Mouse (Mus musculus): ENCODE data around the gene Taf1b. TPM values are rescaled to one million over a fixed set of nuclear protein-coding genes. Genes with fewer than 3 reads are reported as not detected.

The Taf1b gene
- total and polyA plus RNA-seq, 2 experiments from 2014 or later = 33.6 to 35.3 TPM

GRCm38 (mm10) chr12:24599366-24599895 is 101.3 kb downstream of the Taf1b start:
- ATAC-seq = no peak
- DNase-seq = no peak
- 61% methylated on average over 8 of the region's 8 CpGs for WGBS
- Histone ChIP-seq H3K4me2 (ENCODE audit: low read depth) (no peak overlapping the region), H3K27me3 (ENCODE audit: insufficient read depth, low read length) (no peaks in the 10 kb centered on the region), H3K36me3 (ENCODE audit: insufficient read depth) (no peaks in the 10 kb centered on the region), H3K9ac (no peak overlapping the region), H3K27ac (ENCODE audit: low read depth, low read length) (no peak overlapping the region), H3K9me3 (ENCODE audit: low read length) (no peaks in the 10 kb centered on the region), H3K4me3 (ENCODE audit: low read depth, low read length) (no peak overlapping the region), H3K4me1 (ENCODE audit: insufficient read depth) (no peaks in the 10 kb centered on the region)
- TF ChIP-seq CTCF (IDR thresholded peaks at IDR 0.05; ENCODE audit: low read depth) = no peak

GRCm38 (mm10) chr12:24600074-24600473 is 101.9 kb downstream of the Taf1b start:
- Histone ChIP-seq H3K27ac (ENCODE audit: low read depth, low read length) (no peak overlapping the region), H3K9ac (no peak overlapping the region), H3K4me3 (ENCODE audit: low read depth, low read length) (no peak overlapping the region), H3K4me1 (ENCODE audit: insufficient read depth) (no peaks in the 10 kb centered on the region), H3K27me3 (ENCODE audit: insufficient read depth, low read length) (no peaks in the 10 kb centered on the region), H3K4me2 (ENCODE audit: low read depth) (no peak overlapping the region), H3K9me3 (ENCODE audit: low read length) (no peaks in the 10 kb centered on the region), H3K36me3 (ENCODE audit: insufficient read depth) (no peaks in the 10 kb centered on the region)
- no peak for TF ChIP-seq CTCF (IDR thresholded peaks at IDR 0.05; ENCODE audit: low read depth)
- ATAC-seq (no peak), DNase-seq (no peak)
- 84% methylated on average over 7 of the region's 7 CpGs for WGBS

GRCm38 (mm10) chr12:24600806-24601205 is 102.6 kb downstream of the Taf1b start:
- H3K27me3 ChIP-seq (ENCODE audit: insufficient read depth, low read length) = no peaks in the 10 kb centered on the region
- ATAC-seq = peak; percentile 95
- H3K4me3 ChIP-seq (ENCODE audit: low read depth, low read length) = no peak overlapping the region
- WGBS = 3% methylated on average over 9 of the region's 9 CpGs
- DNase-seq = peak; percentile 85
- peak; percentile 84 for TF ChIP-seq CTCF (IDR thresholded peaks at IDR 0.05; ENCODE audit: low read depth)
- no peaks in the 10 kb centered on the region for H3K36me3 ChIP-seq (ENCODE audit: insufficient read depth)
- no peak overlapping the region for H3K27ac ChIP-seq (ENCODE audit: low read depth, low read length)
- H3K9me3 ChIP-seq (ENCODE audit: low read length) = no peaks in the 10 kb centered on the region
- no peak overlapping the region for H3K4me2 ChIP-seq (ENCODE audit: low read depth)
- H3K9ac ChIP-seq = no peak overlapping the region
- no peaks in the 10 kb centered on the region for H3K4me1 ChIP-seq (ENCODE audit: insufficient read depth)

- 33% methylated on average over 2 of the region's 2 CpGs for WGBS
- peak; percentile 73 for TF ChIP-seq CTCF (IDR thresholded peaks at IDR 0.05; ENCODE audit: low read depth)
- ATAC-seq = peak; percentile 30; the same call in 1 of the 2 replicates
- no peak overlapping the region for H3K9ac ChIP-seq
- H3K4me3 ChIP-seq (ENCODE audit: low read depth, low read length) = no peak overlapping the region
- DNase-seq = peak; percentile 62
- no peak overlapping the region for H3K27ac ChIP-seq (ENCODE audit: low read depth, low read length)
- H3K36me3 ChIP-seq (ENCODE audit: insufficient read depth) = no peaks in the 10 kb centered on the region
- no peak overlapping the region for H3K4me2 ChIP-seq (ENCODE audit: low read depth)
- no peaks in the 10 kb centered on the region for H3K27me3 ChIP-seq (ENCODE audit: insufficient read depth, low read length)
- no peaks in the 10 kb centered on the region for H3K9me3 ChIP-seq (ENCODE audit: low read length)
- no peaks in the 10 kb centered on the region for H3K4me1 ChIP-seq (ENCODE audit: insufficient read depth)
These were observed 105.1 kb downstream of the Taf1b start for GRCm38 (mm10) chr12:24603266-24603665.

- Histone ChIP-seq H3K27me3 (ENCODE audit: insufficient read depth, low read length) (no peaks in the 10 kb centered on the region), H3K4me2 (ENCODE audit: low read depth) (no peak overlapping the region), H3K27ac (ENCODE audit: low read depth, low read length) (no peak overlapping the region), H3K36me3 (ENCODE audit: insufficient read depth) (no peaks in the 10 kb centered on the region), H3K9ac (no peak overlapping the region), H3K9me3 (ENCODE audit: low read length) (no peaks in the 10 kb centered on the region), H3K4me3 (ENCODE audit: low read depth, low read length) (no peak overlapping the region), H3K4me1 (ENCODE audit: insufficient read depth) (no peaks in the 10 kb centered on the region)
- 23% methylated on average over 10 of the region's 10 CpGs for WGBS
- DNase-seq = no peak
- no peak for ATAC-seq
- no peak for TF ChIP-seq CTCF (IDR thresholded peaks at IDR 0.05; ENCODE audit: low read depth)
These were observed 108.0 kb downstream of the Taf1b start for GRCm38 (mm10) chr12:24606166-24606565.

Other genes with a start within 250 kb of the Taf1b start
- 2.7 and 2.9 TPM in 2 replicates for gene Grhl1, start 73.9 kb downstream of the Taf1b start, total RNA-seq (2014; rRNA removed)
- gene Grhl1, start 73.9 kb downstream of the Taf1b start, polyA plus RNA-seq (2015; fragmentation: Nextera tagmentation; extraction: Ambion mirVana) = 1.3 and 2.3 TPM in 2 replicates
- 27.3 and 30.7 TPM in 2 replicates for gene Klf11, start 152.9 kb downstream of the Taf1b start, total RNA-seq (2014; rRNA removed)
- 20.4 and 22.9 TPM in 2 replicates for gene Klf11, start 152.9 kb downstream of the Taf1b start, polyA plus RNA-seq (2015; fragmentation: Nextera tagmentation; extraction: Ambion mirVana)
- 4.2 and 5.8 TPM in 2 replicates for gene Cys1, start 183.5 kb downstream of the Taf1b start, total RNA-seq (2014; rRNA removed)
- 2.1 and 2.3 TPM in 2 replicates for gene Cys1, start 183.5 kb downstream of the Taf1b start, polyA plus RNA-seq (2015; fragmentation: Nextera tagmentation; extraction: Ambion mirVana)
- 18.2 and 19.2 TPM in 2 replicates for gene Rrm2, start 209.9 kb downstream of the Taf1b start, total RNA-seq (2014; rRNA removed)
- 50.3 and 50.7 TPM in 2 replicates for gene Rrm2, start 209.9 kb downstream of the Taf1b start, polyA plus RNA-seq (2015; fragmentation: Nextera tagmentation; extraction: Ambion mirVana)

All from forebrain, postnatal 0 days (tissue).